ENCODE assay signal across 8 mouse cellular contexts in the genomic region with DNA sequence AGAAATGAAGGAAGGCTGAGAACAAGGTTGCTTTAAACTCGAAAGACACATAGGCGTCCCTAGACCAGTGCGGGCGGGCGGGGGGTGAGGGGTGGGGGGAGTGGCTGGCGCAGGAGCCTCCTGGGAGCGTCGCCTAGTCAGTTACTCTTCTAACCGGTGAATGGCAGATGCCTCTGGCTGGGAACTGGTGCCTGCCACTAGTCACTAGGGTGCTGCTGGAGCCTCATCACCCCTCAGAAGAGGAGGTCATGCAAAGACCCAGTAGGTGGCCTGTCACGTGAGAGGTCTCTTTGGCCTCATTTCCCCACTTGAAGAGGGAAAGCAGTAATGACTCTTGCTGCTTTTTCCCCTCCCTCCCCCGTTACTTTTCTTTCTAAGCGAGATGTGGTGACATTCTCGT. TPM values are rescaled to one million over a fixed set of nuclear protein-coding genes. Genes with fewer than 3 reads are reported as not detected.
DNase-seq lines count a peak whose midpoint lies in the region; ATAC-seq and TF ChIP-seq lines count a peak whose summit lies in the region.

No protein-coding gene starts in this region.

- H3K9me3 ChIP-seq in CH12.LX (replicated peaks; ENCODE audit: low read length), result peaks cover 2% of the 10 kb centered on the region
- no peaks in the 10 kb centered on the region for H3K9me3 ChIP-seq in liver, embryonic 13.5 days (replicated peaks)

- peak overlapping the region; percentile 74 for H3K4me2 ChIP-seq in CH12.LX (ENCODE audit: insufficient read depth, low read depth, poor library complexity, severe bottlenecking)
- H3K4me2 ChIP-seq in liver, embryonic 13.5 days, result 0 out of 2 replicates have a peak overlapping the region, but pooled peaks have one; percentile 19

- intact Hi-C loops in heart, postnatal 10 days (cut with DNase I), result no loop called here

- WGBS in liver, embryonic 13.5 days (ENCODE audit: insufficient replicate concordance), result under 1% methylated on average over 13 of the region's 13 CpGs

- no peaks in the 10 kb centered on the region for H3K79me2 ChIP-seq in CH12.LX (replicated peaks; ENCODE audit: control insufficient read depth, extremely low read depth, insufficient read depth, poor library complexity, severe bottlenecking)

- dilution Hi-C loops in CH12.LX (cut with MboI; ENCODE audit: extremely low pct_ligation_motif_present, extremely low pct_unique_long_range_greater_than_20kb, low sequenced_read_pairs), result no loop called here

- TF ChIP-seq EP300 in CH12.LX (IDR thresholded peaks at IDR 0.05; ENCODE audit: low read length), result no peak

- peak; percentile 35 to 80 for DNase-seq in adrenal gland, adult (ENCODE audit: inconsistent age in 2 of 2, low spot score in 1 of 2)
- no peak for DNase-seq in adrenal gland, adult 18-20 months (ENCODE audit: low spot score in 2 of 2)
- no peak for DNase-seq in CH12.LX (ENCODE audit: extremely low read depth)
- peak; percentile 4 to 13 for DNase-seq in heart, postnatal 10 days
- no peak for DNase-seq in liver, embryonic 13.5 days
- no peak for DNase-seq in right cerebral cortex, postnatal 14 days
- DNase-seq in right cerebral cortex, adult 18-20 months, result no peak
- DNase-seq in cerebellum, adult 9-11 months, result no peak

- H3K4me1 ChIP-seq in CH12.LX (ENCODE audit: control insufficient read depth in 1 of 2, insufficient read depth in 2 of 2), result peaks cover 3 to 16% of the 10 kb centered on the region in 2 experiments
- peaks cover 13% of the 10 kb centered on the region for H3K4me1 ChIP-seq in liver, embryonic 13.5 days (replicated peaks)

- no peak overlapping the region for H3K27ac ChIP-seq in CH12.LX (ENCODE audit: insufficient read depth, low read depth)
- no peak overlapping the region for H3K27ac ChIP-seq in liver, embryonic 13.5 days

- ATAC-seq in liver, embryonic 13.5 days (ENCODE audit: low read depth), result no peak

- peaks cover 8% of the 10 kb centered on the region for H3K27me3 ChIP-seq in CH12.LX (replicated peaks)
- H3K27me3 ChIP-seq in liver, embryonic 13.5 days, result peaks cover 95% of the 10 kb centered on the region

- H3K9ac ChIP-seq in CH12.LX (ENCODE audit: insufficient read depth, low read depth), result peak overlapping the region; percentile 23; the same call in 1 of the 2 replicates
- no peak overlapping the region for H3K9ac ChIP-seq in liver, embryonic 13.5 days

- no peak for TF ChIP-seq CTCF in CH12.LX (conservative IDR thresholded peaks at IDR 0.05 in 1 of 2, IDR thresholded peaks at IDR 0.05 in 1 of 2; ENCODE audit: low read depth in 2 of 2, low read length in 2 of 2)

- no peak for TF ChIP-seq POLR2A in CH12.LX (IDR thresholded peaks at IDR 0.05; ENCODE audit: low read depth, low read length)

- in situ Hi-C loops in CH12.LX (cut with MboI; ENCODE audit: low pct_ligation_motif_present, low pct_unique_long_range_greater_than_20kb, low sequenced_read_pairs), result no loop called here

- no peaks in the 10 kb centered on the region for H3K36me3 ChIP-seq in CH12.LX (replicated peaks in 1 of 2; ENCODE audit: control insufficient read depth in 1 of 2, insufficient read depth in 1 of 2, low read length in 1 of 2)
- no peaks in the 10 kb centered on the region for H3K36me3 ChIP-seq in liver, embryonic 13.5 days

- no peak for TF ChIP-seq RAD21 in CH12.LX (IDR thresholded peaks at IDR 0.05; ENCODE audit: low read depth, low read length)

- peak overlapping the region in 2 of 3 experiments; percentile 42 to 58 for H3K4me3 ChIP-seq in CH12.LX (replicated peaks in 1 of 3; ENCODE audit: low read depth in 2 of 3, low read length in 2 of 3, poor library complexity in 1 of 3)
- no peak overlapping the region for H3K4me3 ChIP-seq in liver, embryonic 13.5 days (replicated peaks)

TF ChIP-seq in CH12.LX, 34 proteins besides CTCF, POLR2A, EP300 and RAD21:
- TF ChIP-seq ZNF384 (IDR thresholded peaks at IDR 0.05; ENCODE audit: low read depth, low read length), result no peak
- 0 out of 2 replicates have a peak, but pooled peaks have one; percentile 19 for TF ChIP-seq MAZ (IDR thresholded peaks at IDR 0.05; ENCODE audit: low read depth, low read length)
- peak; percentile 90 for TF ChIP-seq BHLHE40 (IDR thresholded peaks at IDR 0.05; ENCODE audit: low read depth, low read length)
- TF ChIP-seq PAX5 (IDR thresholded peaks at IDR 0.05; ENCODE audit: low read length), result no peak
- peak; percentile 34; the same call in 1 of the 2 replicates for TF ChIP-seq USF1 (IDR thresholded peaks at IDR 0.05; ENCODE audit: low read depth, low read length)
- TF ChIP-seq MYC (IDR thresholded peaks at IDR 0.05; ENCODE audit: low read depth, low read length), result 0 out of 2 replicates have a peak, but pooled peaks have one; percentile 20

RNA-seq across cellular contexts. Expression of a gene that starts 1.0 kb away (rescaled TPM):
- 100 to 1,000 TPM; 329 to 423 TPM for total RNA-seq in adrenal gland, adult 18-20 months (2021)
- total RNA-seq in CH12.LX (2012; rRNA removed) (0.25 and 1.2 TPM in 2 replicates), CH12.LX (2014; rRNA removed) (0.12 and 0.22 TPM in 2 replicates)
- polyA plus RNA-seq in CH12.LX (2012; ENCODE audit: insufficient read length, low read depth), result 0.13 TPM in 1 of 2 replicates, not detected in the other
- 1 to 10 TPM; 6.4 to 6.8 TPM for total RNA-seq in heart, postnatal 10 days (2021)
- polyA plus RNA-seq in liver, embryonic 13.5 days (2015; fragmentation: Nextera tagmentation; extraction: Ambion mirVana), result 0.07 TPM in 1 of 2 replicates, not detected in the other

RNA-seq across cellular contexts. Expression of a gene that starts 51.5 kb away (rescaled TPM):
- total RNA-seq in adrenal gland, adult 18-20 months (2021), result 10 to 100 TPM; 76.6 to 85.7 TPM
- total RNA-seq in CH12.LX (2012; rRNA removed) (175 and 208 TPM in 2 replicates), CH12.LX (2014; rRNA removed) (228 and 245 TPM in 2 replicates)
- 264 and 289 TPM in 2 replicates for polyA plus RNA-seq in CH12.LX (2012; ENCODE audit: insufficient read length, low read depth)
- 10 to 100 TPM; 63.7 to 66.8 TPM for total RNA-seq in heart, postnatal 10 days (2021)
- polyA plus RNA-seq in liver, embryonic 13.5 days (2015; fragmentation: Nextera tagmentation; extraction: Ambion mirVana), result 101 and 109 TPM in 2 replicates

Comparison
In these comparisons a context has a peak if more than half of its experiments do, and no peak if none do; other contexts are left out.
1. DNase-seq: peak in adrenal gland, adult (2 of 2) and heart, postnatal 10 days (2 of 2); none in adrenal gland, adult 18-20 months (0 of 2), CH12.LX (single experiment), liver, embryonic 13.5 days (single experiment), right cerebral cortex, postnatal 14 days (single experiment), right cerebral cortex, adult 18-20 months (single experiment) and cerebellum, adult 9-11 months (single experiment).
2. RNA of a gene that starts 1.0 kb away (total RNA-seq): 329 to 423 TPM in adrenal gland, adult 18-20 months; 6.4 to 6.8 TPM in heart, postnatal 10 days and 0.12 to 1.2 TPM in CH12.LX; every median in the first group is over 10 times any median in the second.